Mouse (Mus musculus) CH12.LX (cell line): ENCODE measurements around the gene Ifna6. TPM values are rescaled to one million over a fixed set of nuclear protein-coding genes. Genes with fewer than 3 reads are reported as not detected.

Experiments used
- DNase-seq: peaks from one replicate; pipeline ENCODE4 v3.0.0-alpha.2; 2013; ENCODE audit errors: extremely low read depth
- H3K27ac ChIP-seq: 2 replicates; pipeline ENCODE4 v1.5.1; 2012; ENCODE audit warnings: low read depth, mild to moderate bottlenecking, control low read depth, moderate library complexity; ENCODE audit not compliant: insufficient read depth
- H3K27me3 ChIP-seq: replicated peaks from 2 replicates; pipeline ENCODE3; 2012; ENCODE audit warnings: inconsistent platforms
- H3K36me3 ChIP-seq, 2 experiments: replicated peaks in 1 of 2; 2 replicates each; pipeline versions ENCODE3 to v1.6.1; 2012; ENCODE audit warnings: inconsistent platforms in 1 of 2, low read length in 1 of 2, mild to moderate bottlenecking in 1 of 2, mixed read lengths in 1 of 2, moderate library complexity in 1 of 2; ENCODE audit not compliant: control insufficient read depth in 1 of 2, insufficient read depth in 1 of 2
- H3K4me1 ChIP-seq, 2 experiments: 2 replicates each; pipeline ENCODE4 v1.6.1; 2012; ENCODE audit warnings: inconsistent platforms in 1 of 2, moderate library complexity in 1 of 2; ENCODE audit not compliant: insufficient read depth in 2 of 2, control insufficient read depth in 1 of 2
- H3K4me2 ChIP-seq: 2 replicates; pipeline ENCODE4 v1.6.1; 2012; ENCODE audit warnings: low read depth, mild to moderate bottlenecking, control low read depth; ENCODE audit not compliant: poor library complexity, insufficient read depth, severe bottlenecking
- H3K4me3 ChIP-seq, 3 experiments: fragments of 150-350 bp in 1 of 3; sonication (generic) in 1 of 3; replicated peaks in 1 of 3; 2 replicates each; pipeline versions ENCODE3 to v1.5.1; 2011 to 2012; ENCODE audit warnings: low read depth in 2 of 3, low read length in 2 of 3, mild to moderate bottlenecking in 2 of 3, moderate library complexity in 2 of 3, control low read depth in 1 of 3, improper control_type of control experiment in 1 of 3, inconsistent platforms in 1 of 3, mixed read lengths in 1 of 3; ENCODE audit not compliant: poor library complexity in 1 of 3
- H3K79me2 ChIP-seq: replicated peaks from 2 replicates; pipeline ENCODE4 v1.6.1; 2012; ENCODE audit warnings: mild to moderate bottlenecking, moderate library complexity; ENCODE audit not compliant: control insufficient read depth, poor library complexity, insufficient read depth, severe bottlenecking; ENCODE audit errors: extremely low read depth
- H3K9ac ChIP-seq: 2 replicates; pipeline ENCODE4 v1.6.1; 2012; ENCODE audit warnings: low read depth, mild to moderate bottlenecking, control low read depth, moderate library complexity; ENCODE audit not compliant: insufficient read depth
- H3K9me3 ChIP-seq: replicated peaks from 2 replicates; pipeline ENCODE3; 2012; ENCODE audit warnings: low read length, inconsistent platforms, mixed read lengths
- BHLHE40 ChIP-seq: IDR thresholded peaks from 2 replicates; pipeline ENCODE4 v1.6.1; 2011; ENCODE audit warnings: mild to moderate bottlenecking, low read depth, low read length, improper control_type of control experiment
- CHD1 ChIP-seq: IDR thresholded peaks from 2 replicates; pipeline ENCODE4 v1.6.1; 2012; ENCODE audit warnings: low read depth, low read length, improper control_type of control experiment, inconsistent platforms
- CHD2 ChIP-seq: IDR thresholded peaks from 2 replicates; pipeline ENCODE4 v1.6.1; 2011; ENCODE audit warnings: low read length, improper control_type of control experiment
- CTCF ChIP-seq, 2 experiments: IDR thresholded peaks in 1 of 2; conservative IDR thresholded peaks in 1 of 2; 2 replicates each; pipeline ENCODE4 v1.5.1; 2011 to 2012; ENCODE audit warnings: low read depth in 2 of 2, low read length in 2 of 2, improper control_type of control experiment in 1 of 2, inconsistent platforms in 1 of 2, mild to moderate bottlenecking in 1 of 2, moderate library complexity in 1 of 2
- E2F4 ChIP-seq: IDR thresholded peaks from 2 replicates; pipeline ENCODE4 v1.6.1; 2011; ENCODE audit warnings: low read depth, low read length, improper control_type of control experiment; ENCODE audit not compliant: insufficient replicate concordance
- ELF1 ChIP-seq: IDR thresholded peaks from 2 replicates; pipeline ENCODE4 v1.6.1; 2014; ENCODE audit warnings: low read depth, mild to moderate bottlenecking, inconsistent platforms, low read length, improper control_type of control experiment
- EP300 ChIP-seq: IDR thresholded peaks from 2 replicates; pipeline ENCODE4 v1.6.1; 2011; ENCODE audit warnings: low read length, improper control_type of control experiment
- ETS1 ChIP-seq: conservative IDR thresholded peaks from 2 replicates; pipeline ENCODE4 v1.6.1; 2012; ENCODE audit warnings: low read depth, mild to moderate bottlenecking, inconsistent platforms, low read length, improper control_type of control experiment, moderate library complexity
- IRF4 ChIP-seq: IDR thresholded peaks from 2 replicates; pipeline ENCODE4 v1.6.1; 2014; ENCODE audit warnings: low read depth, mild to moderate bottlenecking, inconsistent platforms, low read length, improper control_type of control experiment
- JUND ChIP-seq: conservative IDR thresholded peaks from 2 replicates; pipeline ENCODE4 v1.6.1; 2011; ENCODE audit warnings: low read depth, low read length, improper control_type of control experiment
- KAT2A ChIP-seq: IDR thresholded peaks from 2 replicates; pipeline ENCODE4 v1.6.1; 2012; ENCODE audit warnings: low read length, improper control_type of control experiment, inconsistent platforms; ENCODE audit not compliant: insufficient replicate concordance
- MAFK ChIP-seq: IDR thresholded peaks from 2 replicates; pipeline ENCODE4 v1.6.1; 2011; ENCODE audit warnings: low read length, improper control_type of control experiment; ENCODE audit not compliant: insufficient replicate concordance
- MEF2A ChIP-seq: IDR thresholded peaks from 2 replicates; pipeline ENCODE4 v1.6.1; 2014; ENCODE audit warnings: low read depth, mild to moderate bottlenecking, inconsistent platforms, low read length, improper control_type of control experiment, borderline replicate concordance
- MXI1 ChIP-seq: IDR thresholded peaks from 2 replicates; pipeline ENCODE4 v1.6.1; 2011; ENCODE audit warnings: mild to moderate bottlenecking, low read depth, low read length, improper control_type of control experiment
- MYC ChIP-seq: IDR thresholded peaks from 2 replicates; pipeline ENCODE4 v1.6.1; 2011; ENCODE audit warnings: low read depth, mild to moderate bottlenecking, improper control_type of control experiment, low read length
- NELFE ChIP-seq: IDR thresholded peaks from 2 replicates; pipeline ENCODE4 v1.6.1; 2011; ENCODE audit warnings: low read depth, low read length, improper control_type of control experiment
- PAX5 ChIP-seq: IDR thresholded peaks from 2 replicates; pipeline ENCODE4 v1.6.1; 2012; ENCODE audit warnings: low read length, inconsistent platforms, mixed read lengths
- POLR2AphosphoS2 ChIP-seq: IDR thresholded peaks from 2 replicates; pipeline ENCODE4 v1.6.1; 2011; ENCODE audit warnings: low read depth, low read length, improper control_type of control experiment
- RCOR1 ChIP-seq: conservative IDR thresholded peaks from 2 replicates; pipeline ENCODE4 v1.6.1; 2012; ENCODE audit warnings: low read depth, mild to moderate bottlenecking, inconsistent platforms, low read length, improper control_type of control experiment
- TBP ChIP-seq: conservative IDR thresholded peaks from 2 replicates; pipeline ENCODE4 v1.6.1; 2011; ENCODE audit warnings: low read depth, low read length, improper control_type of control experiment
- TCF12 ChIP-seq: IDR thresholded peaks from 2 replicates; pipeline ENCODE4 v1.6.1; 2014; ENCODE audit warnings: low read depth, mild to moderate bottlenecking, inconsistent platforms, low read length, improper control_type of control experiment
- UBTF ChIP-seq: IDR thresholded peaks from 2 replicates; pipeline ENCODE4 v1.6.1; 2012; ENCODE audit warnings: low read depth, mild to moderate bottlenecking, inconsistent platforms, low read length, improper control_type of control experiment, moderate library complexity
- USF1 ChIP-seq: IDR thresholded peaks from 2 replicates; pipeline ENCODE4 v1.6.1; 2014; ENCODE audit warnings: low read depth, mild to moderate bottlenecking, inconsistent platforms, low read length, improper control_type of control experiment
- USF2 ChIP-seq: conservative IDR thresholded peaks from 2 replicates; pipeline ENCODE4 v1.6.1; 2011; ENCODE audit warnings: low read depth, low read length, improper control_type of control experiment
- ZMIZ1 ChIP-seq: IDR thresholded peaks from 2 replicates; pipeline ENCODE4 v1.6.1; 2012; ENCODE audit warnings: low read depth, mild to moderate bottlenecking, inconsistent platforms, low read length, improper control_type of control experiment
- ZNF384 ChIP-seq: IDR thresholded peaks from 2 replicates; pipeline ENCODE4 v1.6.1; 2012; ENCODE audit warnings: low read depth, low read length, improper control_type of control experiment, inconsistent platforms
- dilution Hi-C: fragments of 300-500 bp; cut with MboI; formaldehyde crosslinking; loops from 2 replicates; pipeline ENCODE4 v1.14.3; 2020; ENCODE audit warnings: low sequenced_read_pairs; ENCODE audit not compliant: extremely low pct_unique_long_range_greater_than_20kb, extremely low pct_ligation_motif_present
- in situ Hi-C: fragments of 300-500 bp; cut with MboI; formaldehyde crosslinking; loops from 3 replicates; pipeline ENCODE4 v1.14.3; 2019; ENCODE audit warnings: low sequenced_read_pairs, low pct_ligation_motif_present, low pct_unique_long_range_greater_than_20kb, mixed read lengths
- polyA plus RNA-seq: library from polyadenylated mRNA; unstranded; fragments of >175 nt; gene quantifications from 2 replicates; pipeline ENCODE4 v1.2.1, GENCODE M21; 2012; ENCODE audit warnings: low read depth; ENCODE audit not compliant: insufficient read length
- total RNA-seq, 2 experiments: library from RNA; depleted of rRNA; stranded (reverse); fragments of 300-350 nt in 1 of 2; fragments of >200 nt in 1 of 2; gene quantifications; 2 replicates each; pipeline ENCODE4 v1.2.3; 2012 to 2014

Gene Ifna6
- total and polyA plus RNA-seq, 3 experiments: not detected

DNA sequence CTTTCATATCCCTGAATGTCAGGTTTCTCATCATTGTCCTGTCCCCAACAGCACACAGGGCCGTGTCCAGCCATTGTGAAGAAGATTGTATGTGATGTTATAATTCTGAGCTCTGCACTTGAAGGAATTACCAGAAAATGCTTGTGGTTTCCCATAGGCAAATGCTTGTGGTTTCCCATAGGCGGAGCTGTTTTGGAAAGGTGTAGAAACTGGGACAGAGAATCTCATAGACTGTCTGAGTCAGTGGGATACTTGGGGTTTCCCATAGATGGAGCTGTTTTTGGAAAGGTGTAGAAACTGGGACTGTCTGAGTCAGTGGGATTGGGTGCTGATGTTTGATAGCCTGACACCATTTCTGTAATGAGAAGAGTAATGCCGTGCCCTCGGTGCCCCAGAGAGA lies 49.3 kb downstream of the Ifna6 start:
- dilution Hi-C loops: no loop called here

More for the DNA sequence above, 49.3 kb downstream of the Ifna6 start:
- peaks cover 8% of the 10 kb centered on the region for H3K9me3 ChIP-seq
- no peaks in the 10 kb centered on the region for H3K36me3 ChIP-seq
- no peak overlapping the region for H3K27ac ChIP-seq
- no peak for DNase-seq
- no peak for TF ChIP-seq MYC
- TF ChIP-seq UBTF: no peak
- no peak for TF ChIP-seq JUND
- TF ChIP-seq MAFK: 0 out of 2 replicates have a peak, but pooled peaks have one; percentile 23
- TF ChIP-seq TBP: no peak
- no peak for TF ChIP-seq KAT2A
- no peak for TF ChIP-seq MXI1
- TF ChIP-seq EP300: peak; percentile 44
- no peak for TF ChIP-seq USF2
- TF ChIP-seq ZMIZ1: no peak
- no peak for TF ChIP-seq NELFE
- no peak for TF ChIP-seq PAX5
- TF ChIP-seq BHLHE40: peak; percentile 17; the same call in 1 of the 2 replicates
- no peak for TF ChIP-seq CHD2
- TF ChIP-seq MEF2A: peak; percentile 41; the same call in 1 of the 2 replicates
- TF ChIP-seq USF1: no peak
- no peak for TF ChIP-seq CHD1
- TF ChIP-seq TCF12: no peak
- TF ChIP-seq CTCF (conservative IDR thresholded peaks at IDR 0.05 in 1 of 2, IDR thresholded peaks at IDR 0.05 in 1 of 2; ENCODE audit: low read depth in 2 of 2, low read length in 2 of 2): peak in 1 of 2 experiments; percentile 46; a peak in 2 of 4 replicates
- TF ChIP-seq RCOR1: no peak
- no peak for TF ChIP-seq E2F4
- TF ChIP-seq POLR2AphosphoS2: no peak
- TF ChIP-seq ETS1: no peak; the same call in 1 of the 2 replicates
- no peak for TF ChIP-seq ELF1
- TF ChIP-seq ZNF384: no peak
- TF ChIP-seq IRF4: peak; percentile 54; the same call in 1 of the 2 replicates
- in situ Hi-C loops: loop anchor here (25.0 kb wide), 1 partner anchor 811 kb away; the partner anchor contains the start of gene Dmrta1
- H3K4me1 ChIP-seq: peaks cover 25 to 44% of the 10 kb centered on the region in 2 experiments
- no peak overlapping the region for H3K4me3 ChIP-seq
- H3K27me3 ChIP-seq: peaks cover 6% of the 10 kb centered on the region
- no peaks in the 10 kb centered on the region for H3K79me2 ChIP-seq
- peak overlapping the region; percentile 4 for H3K4me2 ChIP-seq
- H3K9ac ChIP-seq: no peak overlapping the region

Other genes with a start within 250 kb of the Ifna6 start
Only the 20 nearest of the 29 such genes appear.
- gene Gm13271, start 72.5 kb upstream of the Ifna6 start, total RNA-seq (2012; rRNA removed): not detected in 2 replicates
- gene Gm13271, start 72.5 kb upstream of the Ifna6 start, total RNA-seq (2014; rRNA removed): not detected in 2 replicates
- gene Gm13271, start 72.5 kb upstream of the Ifna6 start, polyA plus RNA-seq: not detected in 2 replicates
- gene Gm13283, start 67.3 kb upstream of the Ifna6 start, total RNA-seq (2012; rRNA removed): not detected in 2 replicates
- not detected in 2 replicates for gene Gm13283, start 67.3 kb upstream of the Ifna6 start, total RNA-seq (2014; rRNA removed)
- not detected in 2 replicates for gene Gm13283, start 67.3 kb upstream of the Ifna6 start, polyA plus RNA-seq
- not detected in 2 replicates for gene Gm13290, start 53.6 kb upstream of the Ifna6 start, total RNA-seq (2012; rRNA removed)
- gene Gm13290, start 53.6 kb upstream of the Ifna6 start, total RNA-seq (2014; rRNA removed): not detected in 2 replicates
- not detected in 2 replicates for gene Gm13290, start 53.6 kb upstream of the Ifna6 start, polyA plus RNA-seq
- gene Gm13289, start 50.5 kb upstream of the Ifna6 start, total RNA-seq (2012; rRNA removed): not detected in 2 replicates
- gene Gm13289, start 50.5 kb upstream of the Ifna6 start, total RNA-seq (2014; rRNA removed): not detected in 2 replicates
- gene Gm13289, start 50.5 kb upstream of the Ifna6 start, polyA plus RNA-seq: not detected in 2 replicates
- gene Gm13272, start 47.6 kb upstream of the Ifna6 start, total RNA-seq (2012; rRNA removed): not detected in 2 replicates
- not detected in 2 replicates for gene Gm13272, start 47.6 kb upstream of the Ifna6 start, total RNA-seq (2014; rRNA removed)
- gene Gm13272, start 47.6 kb upstream of the Ifna6 start, polyA plus RNA-seq: not detected in 2 replicates
- gene Ifnz, start 45.3 kb upstream of the Ifna6 start, total RNA-seq (2012; rRNA removed): not detected in 2 replicates
- not detected in 2 replicates for gene Ifnz, start 45.3 kb upstream of the Ifna6 start, total RNA-seq (2014; rRNA removed)
- gene Ifnz, start 45.3 kb upstream of the Ifna6 start, polyA plus RNA-seq: not detected in 2 replicates
- gene Gm13276, start 41.7 kb upstream of the Ifna6 start, total RNA-seq (2012; rRNA removed): not detected in 2 replicates
- not detected in 2 replicates for gene Gm13276, start 41.7 kb upstream of the Ifna6 start, total RNA-seq (2014; rRNA removed)
- not detected in 2 replicates for gene Gm13276, start 41.7 kb upstream of the Ifna6 start, polyA plus RNA-seq
- not detected in 2 replicates for gene Gm13277, start 38.8 kb upstream of the Ifna6 start, total RNA-seq (2012; rRNA removed)
- not detected in 2 replicates for gene Gm13277, start 38.8 kb upstream of the Ifna6 start, total RNA-seq (2014; rRNA removed)
- gene Gm13277, start 38.8 kb upstream of the Ifna6 start, polyA plus RNA-seq: not detected in 2 replicates
- not detected in 2 replicates for gene Gm13278, start 35.9 kb upstream of the Ifna6 start, total RNA-seq (2012; rRNA removed)
- not detected in 2 replicates for gene Gm13278, start 35.9 kb upstream of the Ifna6 start, total RNA-seq (2014; rRNA removed)
- gene Gm13278, start 35.9 kb upstream of the Ifna6 start, polyA plus RNA-seq: not detected in 2 replicates
- gene Gm13275, start 32.9 kb upstream of the Ifna6 start, total RNA-seq (2012; rRNA removed): not detected in 2 replicates
- not detected in 2 replicates for gene Gm13275, start 32.9 kb upstream of the Ifna6 start, total RNA-seq (2014; rRNA removed)
- not detected in 2 replicates for gene Gm13275, start 32.9 kb upstream of the Ifna6 start, polyA plus RNA-seq
- gene Gm13279, start 30.0 kb upstream of the Ifna6 start, total RNA-seq (2012; rRNA removed): not detected in 2 replicates
- gene Gm13279, start 30.0 kb upstream of the Ifna6 start, total RNA-seq (2014; rRNA removed): not detected in 2 replicates
- gene Gm13279, start 30.0 kb upstream of the Ifna6 start, polyA plus RNA-seq: not detected in 2 replicates
- not detected in 2 replicates for gene Gm13285, start 27.8 kb upstream of the Ifna6 start, total RNA-seq (2012; rRNA removed)
- not detected in 2 replicates for gene Gm13285, start 27.8 kb upstream of the Ifna6 start, total RNA-seq (2014; rRNA removed)
- gene Gm13285, start 27.8 kb upstream of the Ifna6 start, polyA plus RNA-seq: not detected in 2 replicates
- gene Gm13287, start 24.2 kb upstream of the Ifna6 start, total RNA-seq (2012; rRNA removed): not detected in 2 replicates
- gene Gm13287, start 24.2 kb upstream of the Ifna6 start, total RNA-seq (2014; rRNA removed): not detected in 2 replicates
- not detected in 2 replicates for gene Gm13287, start 24.2 kb upstream of the Ifna6 start, polyA plus RNA-seq
- gene Gm13288, start 21.9 kb upstream of the Ifna6 start, total RNA-seq (2012; rRNA removed): not detected in 2 replicates
- not detected in 2 replicates for gene Gm13288, start 21.9 kb upstream of the Ifna6 start, total RNA-seq (2014; rRNA removed)
- gene Gm13288, start 21.9 kb upstream of the Ifna6 start, polyA plus RNA-seq: not detected in 2 replicates
- gene Ifna7, start 11.2 kb upstream of the Ifna6 start, total RNA-seq (2012; rRNA removed): not detected in 2 replicates
- not detected in 2 replicates for gene Ifna7, start 11.2 kb upstream of the Ifna6 start, total RNA-seq (2014; rRNA removed)
- not detected in 2 replicates for gene Ifna7, start 11.2 kb upstream of the Ifna6 start, polyA plus RNA-seq
- gene Ifna11, start 7.5 kb upstream of the Ifna6 start, total RNA-seq (2012; rRNA removed): not detected in 2 replicates
- gene Ifna11, start 7.5 kb upstream of the Ifna6 start, total RNA-seq (2014; rRNA removed): not detected in 2 replicates
- not detected in 2 replicates for gene Ifna11, start 7.5 kb upstream of the Ifna6 start, polyA plus RNA-seq
- gene Ifna5, start 8.1 kb downstream of the Ifna6 start, total RNA-seq (2012; rRNA removed): not detected in 2 replicates
- not detected in 2 replicates for gene Ifna5, start 8.1 kb downstream of the Ifna6 start, total RNA-seq (2014; rRNA removed)
- gene Ifna5, start 8.1 kb downstream of the Ifna6 start, polyA plus RNA-seq: not detected in 2 replicates
- gene Ifna4, start 14.4 kb downstream of the Ifna6 start, total RNA-seq (2012; rRNA removed): not detected in 2 replicates
- not detected in 2 replicates for gene Ifna4, start 14.4 kb downstream of the Ifna6 start, total RNA-seq (2014; rRNA removed)
- gene Ifna4, start 14.4 kb downstream of the Ifna6 start, polyA plus RNA-seq: not detected in 2 replicates
- not detected in 2 replicates for gene Ifna1, start 22.7 kb downstream of the Ifna6 start, total RNA-seq (2012; rRNA removed)
- gene Ifna1, start 22.7 kb downstream of the Ifna6 start, total RNA-seq (2014; rRNA removed): not detected in 2 replicates
- gene Ifna1, start 22.7 kb downstream of the Ifna6 start, polyA plus RNA-seq: not detected in 2 replicates
- gene Ifne, start 52.8 kb downstream of the Ifna6 start, total RNA-seq (2012; rRNA removed): not detected in 2 replicates
- not detected in 2 replicates for gene Ifne, start 52.8 kb downstream of the Ifna6 start, total RNA-seq (2014; rRNA removed)
- gene Ifne, start 52.8 kb downstream of the Ifna6 start, polyA plus RNA-seq: not detected in 2 replicates